Mouse (Mus musculus) heart, postnatal 0 days (tissue): ENCODE results near the gene Adh7. TPM values are rescaled to one million over a fixed set of nuclear protein-coding genes. Genes with fewer than 3 reads are reported as not detected.

ENCODE experiments used
- ATAC-seq: fragments of 200-750 bp; cut with Nextera tagmentation; 2 replicates; pipeline ENCODE4 v1.8.0; 2017; ENCODE audit warnings: low read depth, moderate number of reproducible peaks, moderate library complexity; ENCODE audit not compliant: insufficient read depth
- DNase-seq: peaks from one replicate; pipeline ENCODE4 v3.0.0-alpha.2; 2016; ENCODE audit warnings: low spot score
- H3K27ac ChIP-seq: fragments of 300-500 bp; sonication (generic); 2 replicates; pipeline ENCODE4 v1.5.1; 2014; ENCODE audit warnings: low read depth, mild to moderate bottlenecking
- H3K27me3 ChIP-seq: fragments of 300-500 bp; sonication (generic); 2 replicates; pipeline ENCODE4 v1.6.1; 2014; ENCODE audit warnings: low read length, mixed read lengths; ENCODE audit not compliant: control insufficient read depth, insufficient read depth
- H3K36me3 ChIP-seq: fragments of 300-500 bp; sonication (generic); replicated peaks from 2 replicates; pipeline ENCODE4 v1.6.1; 2014; ENCODE audit warnings: low read length, mixed read lengths; ENCODE audit not compliant: control insufficient read depth, insufficient read depth
- H3K4me1 ChIP-seq: fragments of 300-500 bp; sonication (generic); 2 replicates; pipeline ENCODE4 v1.6.1; 2014; ENCODE audit warnings: antibody characterized with exemption; ENCODE audit not compliant: control insufficient read depth, insufficient read depth
- H3K4me2 ChIP-seq: fragments of 300-500 bp; sonication (generic); 2 replicates; pipeline ENCODE4 v1.6.1; 2014; ENCODE audit warnings: low read depth, mild to moderate bottlenecking, low read length, moderate library complexity
- H3K4me3 ChIP-seq: fragments of 300-500 bp; sonication (generic); 2 replicates; pipeline ENCODE4 v1.5.1; 2014; ENCODE audit warnings: low read depth, low read length
- H3K9ac ChIP-seq: fragments of 300-500 bp; sonication (generic); replicated peaks from 2 replicates; pipeline ENCODE4 v1.6.1; 2014; ENCODE audit warnings: low read depth, low read length, mixed read lengths
- H3K9me3 ChIP-seq: fragments of 300-500 bp; sonication (generic); replicated peaks from 2 replicates; pipeline ENCODE4 v1.6.1; 2016; ENCODE audit warnings: low read length; ENCODE audit not compliant: control insufficient read depth
- CTCF ChIP-seq: IDR thresholded peaks from 2 replicates; pipeline ENCODE4 v1.5.1; 2016; ENCODE audit warnings: antibody characterized with exemption, control low read depth, low read depth
- EP300 ChIP-seq: IDR thresholded peaks from 2 replicates; pipeline ENCODE4 v1.6.1; 2016; ENCODE audit warnings: antibody characterized with exemption, low read depth
- WGBS: fragments of 180-500 bp; shearing (Covaris S2); extraction: QIAGEN DNeasy Blood & Tissue Kit; methylation state at CpG from one replicate; pipeline ENCODE4 v1.1.7; 2014; 5-methylcytosine and 5-hydroxymethylcytosine counted together
- polyA plus RNA-seq: library from polyadenylated mRNA; unstranded; fragments of >200 nt; fragmentation: Nextera tagmentation; extraction: Ambion mirVana; gene quantifications from 2 replicates; pipeline ENCODE4 v1.2.1, GENCODE M21; 2015
- total RNA-seq: library from RNA; depleted of rRNA; stranded (reverse); fragments of >200 nt; gene quantifications from 2 replicates; pipeline ENCODE4 v1.2.3, GENCODE M21; 2014; ENCODE audit warnings: low replicate concordance

Adh7 gene
- total and polyA plus RNA-seq, 2 experiments from 2014 or later, result not detected

DNA sequence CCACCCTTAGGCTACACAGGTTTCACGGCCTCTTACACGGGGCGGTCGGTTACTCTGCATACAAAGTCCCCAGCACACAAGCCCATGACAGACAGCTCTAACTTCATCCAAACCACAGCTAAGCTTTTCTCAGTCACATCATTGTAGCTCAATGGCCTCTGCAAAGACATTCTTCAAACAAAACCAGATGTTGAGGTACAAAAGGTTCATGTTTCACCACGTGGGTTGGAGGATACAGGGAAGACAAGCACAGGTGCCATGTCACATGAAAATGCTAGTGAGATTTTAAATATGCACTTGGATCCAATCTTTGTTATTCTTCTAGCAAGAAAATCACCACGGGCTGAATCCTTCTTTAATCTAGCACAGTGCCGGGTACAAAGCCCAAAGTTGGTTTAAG lies 7.8 kb downstream of the Adh7 start:
- H3K4me2 ChIP-seq, result no peak overlapping the region
- H3K9ac ChIP-seq, result no peak overlapping the region
- H3K4me3 ChIP-seq, result no peak overlapping the region
- ATAC-seq (no peak), DNase-seq (no peak)
- H3K36me3 ChIP-seq, result no peaks in the 10 kb centered on the region
- H3K9me3 ChIP-seq, result no peaks in the 10 kb centered on the region
- TF ChIP-seq CTCF (no peak), EP300 (no peak)
- no peaks in the 10 kb centered on the region for H3K27me3 ChIP-seq
- H3K27ac ChIP-seq, result no peak overlapping the region
- 67% methylated on average over 6 of the region's 7 CpGs for WGBS
- no peaks in the 10 kb centered on the region for H3K4me1 ChIP-seq

DNA sequence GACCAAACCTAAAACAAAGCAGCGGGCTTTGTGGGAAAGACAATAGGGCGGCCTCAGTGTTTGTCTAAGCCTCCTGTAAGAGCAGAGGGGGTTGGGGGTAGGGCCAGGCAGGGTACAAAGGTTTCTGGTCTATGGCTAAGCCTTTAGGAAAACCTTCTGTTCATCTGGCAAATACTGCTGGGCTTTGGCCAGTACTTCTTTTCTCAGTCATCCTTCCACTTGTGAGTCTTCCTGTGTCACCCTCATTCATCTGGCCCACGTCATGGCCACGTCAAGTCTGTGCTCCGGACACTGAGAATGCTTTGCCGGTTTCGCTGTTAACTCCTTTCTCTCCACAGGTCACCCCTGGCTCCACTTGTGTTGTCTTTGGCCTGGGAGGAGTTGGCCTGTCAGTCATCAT lies 8.3 kb downstream of the Adh7 start:
- WGBS, result 36% methylated on average over 7 of the region's 7 CpGs
- Histone ChIP-seq H3K4me3 (no peak overlapping the region), H3K4me2 (no peak overlapping the region), H3K9ac (no peak overlapping the region), H3K9me3 (no peaks in the 10 kb centered on the region), H3K36me3 (no peaks in the 10 kb centered on the region), H3K27ac (no peak overlapping the region), H3K27me3 (no peaks in the 10 kb centered on the region), H3K4me1 (no peaks in the 10 kb centered on the region)
- 0 out of 2 replicates have a peak, but pooled peaks have one; percentile 30 for ATAC-seq
- TF ChIP-seq EP300, result no peak
- no peak for TF ChIP-seq CTCF
- no peak for DNase-seq

DNA sequence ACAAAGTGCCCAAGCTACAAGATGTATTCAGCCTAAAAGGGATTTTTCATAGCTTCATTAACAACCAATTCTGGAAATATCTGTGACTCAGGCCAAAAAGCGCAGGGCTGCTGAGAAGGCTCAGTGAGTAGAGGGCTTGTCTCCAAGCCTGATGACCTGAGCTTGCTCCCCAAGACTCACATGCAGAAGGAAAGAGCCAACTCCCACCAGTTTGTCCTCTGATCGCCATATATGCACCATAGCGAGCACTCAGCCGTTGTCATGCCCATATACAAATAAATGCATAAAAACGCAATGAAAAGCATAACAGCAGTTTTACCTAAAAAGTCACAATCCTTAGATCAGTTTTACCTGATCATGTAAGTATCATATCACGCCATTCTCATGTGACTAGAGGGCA lies 8.9 kb downstream of the Adh7 start:
- no peak for TF ChIP-seq EP300
- no peak for TF ChIP-seq CTCF
- Histone ChIP-seq H3K9ac (no peak overlapping the region), H3K4me3 (no peak overlapping the region), H3K36me3 (no peaks in the 10 kb centered on the region), H3K9me3 (no peaks in the 10 kb centered on the region), H3K4me1 (no peaks in the 10 kb centered on the region), H3K27me3 (no peaks in the 10 kb centered on the region), H3K27ac (no peak overlapping the region), H3K4me2 (no peak overlapping the region)
- ATAC-seq (no peak), DNase-seq (no peak)
- 90% methylated on average over 6 of the region's 6 CpGs for WGBS

DNA sequence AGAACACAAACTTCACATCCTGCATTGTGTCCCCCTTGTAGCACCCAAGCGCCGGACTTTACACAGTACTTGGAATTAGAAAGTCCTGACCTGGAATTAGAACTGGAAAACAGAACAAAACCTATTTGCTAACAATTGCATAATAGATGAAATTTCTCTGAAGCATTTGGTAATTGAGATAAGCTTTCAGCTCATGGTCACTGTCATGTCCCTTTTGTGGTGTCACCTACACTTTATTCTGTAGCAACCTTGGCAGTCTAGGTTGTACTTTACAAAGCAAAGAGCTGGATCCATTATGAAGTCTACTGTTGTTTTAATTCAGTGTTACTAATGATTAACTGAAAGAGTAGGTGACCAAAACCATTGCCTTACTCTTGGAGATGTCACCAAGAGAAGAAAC lies 9.5 kb downstream of the Adh7 start:
- no peak overlapping the region for H3K27ac ChIP-seq
- no peak overlapping the region for H3K4me3 ChIP-seq
- no peaks in the 10 kb centered on the region for H3K9me3 ChIP-seq
- DNase-seq (no peak), ATAC-seq (no peak)
- no peaks in the 10 kb centered on the region for H3K4me1 ChIP-seq
- no peaks in the 10 kb centered on the region for H3K36me3 ChIP-seq
- no peak for TF ChIP-seq EP300
- H3K27me3 ChIP-seq, result no peaks in the 10 kb centered on the region
- no peak overlapping the region for H3K4me2 ChIP-seq
- 92% methylated on average over 2 of the region's 2 CpGs for WGBS
- no peak overlapping the region for H3K9ac ChIP-seq

DNA sequence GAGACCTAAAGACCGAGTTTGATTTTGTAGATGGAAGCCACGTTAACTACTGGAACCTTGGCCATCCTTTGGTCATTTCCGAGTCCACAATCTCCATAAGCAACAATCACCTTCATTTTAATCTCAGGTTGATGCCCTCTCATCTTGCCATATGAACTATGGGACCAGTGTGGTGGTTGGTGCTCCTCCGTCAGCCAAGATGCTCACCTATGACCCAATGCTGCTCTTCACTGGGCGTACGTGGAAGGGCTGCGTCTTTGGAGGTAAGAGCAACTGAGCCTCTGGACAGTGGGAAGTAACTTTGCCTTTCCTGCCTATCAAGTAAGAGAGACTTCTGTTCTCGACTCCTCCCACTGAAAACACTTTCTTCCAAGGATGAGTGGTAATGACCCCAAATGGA lies 10.2 kb downstream of the Adh7 start:
- Histone ChIP-seq H3K4me2 (no peak overlapping the region), H3K4me1 (no peaks in the 10 kb centered on the region), H3K27ac (no peak overlapping the region), H3K4me3 (no peak overlapping the region), H3K36me3 (no peaks in the 10 kb centered on the region), H3K9me3 (no peaks in the 10 kb centered on the region), H3K27me3 (no peaks in the 10 kb centered on the region), H3K9ac (no peak overlapping the region)
- ATAC-seq (no peak), DNase-seq (no peak)
- TF ChIP-seq CTCF (no peak), EP300 (no peak)
- 85% methylated on average over 8 of the region's 8 CpGs for WGBS

DNA sequence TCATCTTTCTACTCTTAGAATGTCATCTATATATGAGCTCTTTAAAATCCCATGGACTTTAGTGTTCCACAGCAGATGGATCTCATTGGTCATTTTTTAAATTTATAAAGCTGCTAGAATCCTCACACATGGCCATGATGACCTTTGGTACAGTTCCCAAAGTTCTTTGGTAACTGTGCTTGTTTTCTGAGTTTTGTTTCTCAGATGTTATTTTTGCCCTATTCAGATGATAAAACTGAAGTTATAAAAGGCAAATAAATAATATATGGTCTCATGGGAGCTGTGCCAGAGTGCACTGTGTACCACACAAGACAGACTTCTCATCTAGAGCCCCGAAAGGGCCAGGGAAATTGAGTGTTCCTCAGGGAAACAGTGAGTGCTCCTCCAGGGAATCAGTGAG lies 11.9 kb downstream of the Adh7 start:
- Histone ChIP-seq H3K4me3 (no peak overlapping the region), H3K36me3 (no peaks in the 10 kb centered on the region), H3K4me2 (no peak overlapping the region), H3K27me3 (no peaks in the 10 kb centered on the region), H3K9ac (no peak overlapping the region), H3K27ac (no peak overlapping the region), H3K9me3 (no peaks in the 10 kb centered on the region), H3K4me1 (no peaks in the 10 kb centered on the region)
- DNase-seq (no peak), ATAC-seq (no peak)
- TF ChIP-seq CTCF, result no peak
- no peak for TF ChIP-seq EP300
- WGBS, result 81% methylated on average over 1 of the region's 1 CpGs
